Mouse (Mus musculus): ENCODE data around the gene Cdk6. TPM values are rescaled to one million over a fixed set of nuclear protein-coding genes. Genes with fewer than 3 reads are reported as not detected.

Gene Cdk6
- polyA plus RNA-seq, 1 experiment, result 2.0 TPM

DNA sequence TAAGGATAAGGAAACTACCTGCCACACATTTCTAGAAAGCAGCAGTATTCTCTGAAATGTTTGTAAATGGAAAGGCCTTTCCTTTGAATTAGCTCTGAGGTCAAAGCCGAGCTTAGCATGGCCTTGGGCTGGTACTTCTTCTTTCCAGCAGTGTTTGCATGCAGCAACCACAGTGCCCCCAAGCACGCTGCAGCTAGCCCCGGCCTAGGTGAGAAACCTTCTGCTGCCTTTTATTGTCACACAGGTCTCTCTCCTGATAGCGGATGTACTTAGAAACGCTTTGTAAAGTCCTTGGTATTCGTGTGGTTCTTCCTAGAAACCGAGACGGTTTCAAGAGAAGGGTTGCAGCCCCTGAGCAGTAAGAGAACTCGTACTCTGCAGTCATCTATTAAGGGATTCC is 119.6 kb downstream of the Cdk6 start:
- Histone ChIP-seq H3K27ac (ENCODE audit: insufficient read depth, low read length) (no peak overlapping the region), H3K4me1 (ENCODE audit: control insufficient read depth, insufficient read depth, low read length) (no peaks in the 10 kb centered on the region), H3K4me3 (ENCODE audit: insufficient read depth, low read length) (no peak overlapping the region)
- TF ChIP-seq CTCF (IDR thresholded peaks at IDR 0.05; ENCODE audit: extremely low read depth, insufficient read depth, low read length), result no peak
- no peak for TF ChIP-seq POLR2A (IDR thresholded peaks at IDR 0.05; ENCODE audit: extremely low read depth, insufficient read depth, low read length)

DNA sequence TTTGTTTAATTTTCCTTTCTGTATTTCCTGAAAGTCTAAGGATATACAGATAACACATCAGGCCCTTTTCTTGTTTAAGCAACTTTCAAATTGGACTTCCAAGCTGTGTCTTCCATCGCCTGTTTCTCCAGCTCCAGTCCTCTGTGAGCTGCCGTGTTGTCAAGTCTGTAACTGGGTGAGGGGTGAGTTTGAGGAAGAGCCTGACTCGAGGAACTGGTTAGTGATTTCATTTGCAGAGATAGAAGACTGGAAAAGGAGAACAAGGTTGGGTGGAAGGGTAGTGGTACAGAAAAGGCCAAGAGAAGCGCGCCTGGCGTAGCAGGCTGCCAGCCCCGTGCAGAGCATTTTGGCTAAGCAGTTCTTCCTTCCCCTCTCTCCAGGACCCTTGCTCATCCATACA is 120.1 kb downstream of the Cdk6 start:
- Histone ChIP-seq H3K27ac (ENCODE audit: insufficient read depth, low read length) (no peak overlapping the region), H3K4me3 (ENCODE audit: insufficient read depth, low read length) (no peak overlapping the region), H3K4me1 (ENCODE audit: control insufficient read depth, insufficient read depth, low read length) (no peaks in the 10 kb centered on the region)
- no peak for TF ChIP-seq CTCF (IDR thresholded peaks at IDR 0.05; ENCODE audit: extremely low read depth, insufficient read depth, low read length)
- TF ChIP-seq POLR2A (IDR thresholded peaks at IDR 0.05; ENCODE audit: extremely low read depth, insufficient read depth, low read length), result no peak

DNA sequence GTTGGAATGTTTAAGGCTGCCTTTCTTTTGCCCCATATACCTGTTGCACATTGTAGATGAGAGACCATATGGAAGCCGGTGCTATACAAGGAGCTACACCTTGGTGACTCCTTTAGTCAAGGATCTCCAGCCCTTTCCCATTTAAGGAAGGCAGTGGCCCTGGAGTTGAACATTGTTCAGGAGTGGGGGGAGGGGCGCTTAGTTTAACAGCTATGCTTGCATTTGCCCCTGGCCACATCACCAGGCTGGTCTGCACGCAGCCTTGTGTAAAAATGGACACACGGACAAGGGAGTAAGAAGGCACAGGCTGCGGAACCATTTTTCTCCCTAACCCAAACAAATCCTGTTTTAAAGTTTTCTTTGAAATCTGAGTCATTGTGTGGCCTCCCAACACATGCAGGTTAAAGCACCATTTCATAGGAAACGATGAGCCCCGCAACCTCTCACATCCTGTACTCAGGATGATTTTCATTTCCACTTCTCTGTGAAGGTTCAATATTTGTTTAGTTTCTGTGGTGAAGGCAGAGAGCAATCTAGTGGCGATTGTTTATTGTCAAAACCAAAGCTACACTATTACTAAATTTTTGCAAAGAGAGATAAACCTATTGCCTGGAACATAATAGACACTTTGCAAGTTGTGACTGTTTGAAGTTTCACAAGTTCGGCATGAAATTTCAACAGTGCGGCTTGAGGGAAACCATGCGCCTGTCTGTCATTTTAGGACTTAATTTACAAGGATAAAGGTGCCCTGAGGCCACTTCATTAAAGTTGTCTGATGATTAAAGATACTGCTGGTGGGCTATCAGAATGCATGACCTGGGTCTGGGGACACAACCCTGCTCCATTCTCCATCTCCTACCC is 121.8 kb downstream of the Cdk6 start:
- no peaks in the 10 kb centered on the region for H3K4me1 ChIP-seq (ENCODE audit: control insufficient read depth, insufficient read depth, low read length)
- no peak for TF ChIP-seq POLR2A (IDR thresholded peaks at IDR 0.05; ENCODE audit: extremely low read depth, insufficient read depth, low read length)
- TF ChIP-seq CTCF (IDR thresholded peaks at IDR 0.05; ENCODE audit: extremely low read depth, insufficient read depth, low read length), result no peak
- H3K27ac ChIP-seq (ENCODE audit: insufficient read depth, low read length), result no peak overlapping the region
- H3K4me3 ChIP-seq (ENCODE audit: insufficient read depth, low read length), result no peak overlapping the region

- no peak overlapping the region for H3K4me3 ChIP-seq (ENCODE audit: insufficient read depth, low read length)
- H3K27ac ChIP-seq (ENCODE audit: insufficient read depth, low read length), result no peak overlapping the region
- TF ChIP-seq CTCF (IDR thresholded peaks at IDR 0.05; ENCODE audit: extremely low read depth, insufficient read depth, low read length) (no peak), POLR2A (IDR thresholded peaks at IDR 0.05; ENCODE audit: extremely low read depth, insufficient read depth, low read length) (no peak)
- H3K4me1 ChIP-seq (ENCODE audit: control insufficient read depth, insufficient read depth, low read length), result no peaks in the 10 kb centered on the region
Measured at GRCm38 (mm10) chr5:3463758-3464157, 122.5 kb downstream of the Cdk6 start.

GRCm38 (mm10) chr5:3466069-3466877 is 125.0 kb downstream of the Cdk6 start:
- no peak overlapping the region for H3K4me3 ChIP-seq (ENCODE audit: insufficient read depth, low read length)
- no peak overlapping the region for H3K27ac ChIP-seq (ENCODE audit: insufficient read depth, low read length)
- TF ChIP-seq CTCF (IDR thresholded peaks at IDR 0.05; ENCODE audit: extremely low read depth, insufficient read depth, low read length), result no peak
- TF ChIP-seq POLR2A (IDR thresholded peaks at IDR 0.05; ENCODE audit: extremely low read depth, insufficient read depth, low read length), result no peak
- H3K4me1 ChIP-seq (ENCODE audit: control insufficient read depth, insufficient read depth, low read length), result no peaks in the 10 kb centered on the region

DNA sequence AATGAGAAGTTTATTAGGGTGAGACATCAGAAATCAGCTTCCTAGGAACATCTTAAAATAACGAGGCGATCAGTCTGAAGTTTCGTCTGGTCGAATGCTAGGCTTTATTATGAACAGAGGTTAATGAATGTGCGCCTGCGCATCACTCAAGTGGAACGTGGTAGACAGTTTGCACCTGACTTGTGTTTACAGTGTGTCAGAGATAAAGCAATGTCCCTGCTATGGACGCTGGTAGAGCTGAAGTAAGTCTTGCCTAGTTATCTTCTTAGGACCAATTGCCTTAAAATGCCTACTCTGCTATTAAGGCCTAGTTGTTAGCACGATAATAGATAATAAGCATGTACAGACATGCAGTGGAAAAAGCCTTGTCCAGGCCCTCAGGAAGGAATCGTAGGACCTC is 129.6 kb downstream of the Cdk6 start:
- TF ChIP-seq CTCF (IDR thresholded peaks at IDR 0.05; ENCODE audit: extremely low read depth, insufficient read depth, low read length), result no peak
- no peak for TF ChIP-seq POLR2A (IDR thresholded peaks at IDR 0.05; ENCODE audit: extremely low read depth, insufficient read depth, low read length)
- no peaks in the 10 kb centered on the region for H3K4me1 ChIP-seq (ENCODE audit: control insufficient read depth, insufficient read depth, low read length)
- no peak overlapping the region for H3K4me3 ChIP-seq (ENCODE audit: insufficient read depth, low read length)
- H3K27ac ChIP-seq (ENCODE audit: insufficient read depth, low read length), result no peak overlapping the region

DNA sequence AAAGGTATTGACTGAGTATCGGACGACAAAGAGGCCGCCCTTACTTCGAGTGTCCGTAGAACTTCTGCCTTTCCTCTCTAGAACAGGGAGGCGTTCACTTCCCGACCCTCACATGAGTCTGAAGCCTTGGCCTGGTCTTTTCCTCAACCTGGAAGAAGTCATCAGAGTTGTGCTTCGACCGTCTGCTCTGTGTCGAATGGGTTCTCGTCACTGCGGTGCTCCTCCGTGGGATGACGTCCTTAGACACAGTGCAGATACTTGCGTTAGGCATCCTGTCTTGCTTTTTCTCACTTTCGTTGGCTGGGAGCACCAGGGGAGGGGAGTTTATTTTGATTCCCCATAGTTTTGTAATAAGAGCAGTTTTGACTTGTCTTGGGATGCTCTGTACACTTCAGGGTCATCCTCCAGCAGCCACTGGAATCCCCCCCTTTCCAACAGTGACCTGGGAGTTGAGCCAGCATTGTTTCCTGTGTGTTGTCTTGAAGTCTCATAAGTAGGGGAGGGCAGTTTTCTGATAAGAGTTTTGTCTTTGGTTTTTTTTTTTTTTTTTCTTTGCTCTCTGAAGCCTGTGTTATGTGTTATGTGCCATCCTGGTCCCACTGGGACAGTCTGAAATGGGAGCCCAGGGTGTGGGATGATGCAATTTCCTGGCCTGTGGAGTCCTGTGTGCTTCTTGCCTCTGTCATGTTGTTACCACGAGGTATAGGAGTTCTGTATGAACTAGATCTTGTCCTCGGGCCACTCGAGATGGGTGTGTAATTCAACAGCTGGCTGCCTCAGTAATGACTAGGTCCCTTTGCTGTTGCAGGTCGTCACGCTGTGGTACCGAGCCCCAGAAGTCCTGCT is 131.2 kb downstream of the Cdk6 start:
- TF ChIP-seq CTCF (IDR thresholded peaks at IDR 0.05; ENCODE audit: extremely low read depth, insufficient read depth, low read length) (no peak), POLR2A (IDR thresholded peaks at IDR 0.05; ENCODE audit: extremely low read depth, insufficient read depth, low read length) (no peak)
- H3K4me3 ChIP-seq (ENCODE audit: insufficient read depth, low read length), result no peak overlapping the region
- no peaks in the 10 kb centered on the region for H3K4me1 ChIP-seq (ENCODE audit: control insufficient read depth, insufficient read depth, low read length)
- H3K27ac ChIP-seq (ENCODE audit: insufficient read depth, low read length), result no peak overlapping the region

DNA sequence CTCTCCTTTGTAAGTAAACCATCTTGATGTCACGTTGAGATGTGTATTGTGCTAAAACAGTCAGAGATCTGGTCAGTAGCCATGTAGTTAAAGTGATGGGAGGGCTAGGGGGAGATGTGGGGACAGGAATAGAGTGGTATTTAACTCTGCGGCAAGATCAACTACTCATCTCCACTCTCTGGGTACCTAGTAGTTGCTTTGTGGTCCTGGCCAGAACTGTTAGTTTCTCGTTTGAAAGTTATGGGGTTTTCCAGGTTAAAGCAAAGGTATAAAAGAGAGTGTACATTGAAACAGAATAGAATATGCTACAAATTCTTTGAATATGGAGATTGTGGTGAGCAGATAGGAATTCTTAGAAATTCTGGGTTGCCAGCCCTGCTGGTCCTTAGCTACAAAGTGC is 136.4 kb downstream of the Cdk6 start:
- H3K4me1 ChIP-seq (ENCODE audit: control insufficient read depth, insufficient read depth, low read length), result no peaks in the 10 kb centered on the region
- H3K4me3 ChIP-seq (ENCODE audit: insufficient read depth, low read length), result no peak overlapping the region
- H3K27ac ChIP-seq (ENCODE audit: insufficient read depth, low read length), result no peak overlapping the region
- no peak for TF ChIP-seq POLR2A (IDR thresholded peaks at IDR 0.05; ENCODE audit: extremely low read depth, insufficient read depth, low read length)
- TF ChIP-seq CTCF (IDR thresholded peaks at IDR 0.05; ENCODE audit: extremely low read depth, insufficient read depth, low read length), result no peak

DNA sequence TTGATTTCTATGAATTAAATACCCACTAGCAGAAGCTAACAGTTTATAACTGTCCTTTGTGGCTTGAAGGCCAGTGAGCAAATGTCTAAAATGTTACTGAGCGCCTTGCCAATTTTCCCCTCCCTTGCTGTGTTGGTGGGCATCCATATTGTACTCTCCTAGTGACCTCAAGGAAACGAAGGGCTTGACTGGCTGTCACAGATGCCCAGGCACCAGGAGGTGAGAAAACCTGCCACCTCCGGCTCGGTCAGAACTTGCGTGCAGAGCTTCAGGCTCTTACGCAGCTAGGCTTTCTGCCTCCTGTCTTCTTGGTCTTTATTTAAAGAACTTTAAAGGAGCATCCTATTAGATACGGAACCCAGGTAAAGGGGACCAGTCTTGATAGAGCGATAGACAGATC is 136.9 kb downstream of the Cdk6 start:
- no peak overlapping the region for H3K27ac ChIP-seq (ENCODE audit: insufficient read depth, low read length)
- no peak for TF ChIP-seq POLR2A (IDR thresholded peaks at IDR 0.05; ENCODE audit: extremely low read depth, insufficient read depth, low read length)
- TF ChIP-seq CTCF (IDR thresholded peaks at IDR 0.05; ENCODE audit: extremely low read depth, insufficient read depth, low read length), result no peak
- no peak overlapping the region for H3K4me3 ChIP-seq (ENCODE audit: insufficient read depth, low read length)
- H3K4me1 ChIP-seq (ENCODE audit: control insufficient read depth, insufficient read depth, low read length), result no peaks in the 10 kb centered on the region

Data from cortical plate, adult 2 months (tissue).